Mouse (Mus musculus) megakaryocyte-erythroid progenitor cell, adult 5 weeks (primary cell): ENCODE data around the gene Zfp729a. TPM values are rescaled to one million over a fixed set of nuclear protein-coding genes. Genes with fewer than 3 reads are reported as not detected.

Experiments
- polyA plus RNA-seq: library from polyadenylated mRNA; stranded (reverse); fragments of >175 nt; gene quantifications from 2 replicates; pipeline ENCODE4 v1.2.3, GENCODE M21; 2012

The Zfp729a gene
- polyA plus RNA-seq, result 0.20 and 0.27 TPM in 2 replicates

GRCm38 (mm10) chr13:67637294-67638007, at the start of gene Zfp729a, which contains the start of gene Gm49345:
Zfp729a (minus strand) TSS chr13:67637791.
Gm49345 (minus strand) TSS chr13:67637769.

GRCm38 (mm10) chr13:67686971-67687370, 49.4 kb upstream of the Zfp729a start, which contains the start of gene Zfp738:
Zfp738 (minus strand) TSS chr13:67687071.

GRCm38 (mm10) chr13:67609066-67609876, 28.3 kb downstream of the Zfp729a start, which contains the start of gene Zfp729b:
Zfp729b (minus strand) TSS chr13:67609707.

Other genes with a start within 250 kb of the Zfp729a start
- 0.34 and 0.63 TPM in 2 replicates for gene Zfp429, start 238.0 kb downstream of the Zfp729a start, polyA plus RNA-seq
- gene Zfp459, start 216.4 kb downstream of the Zfp729a start, polyA plus RNA-seq, result not detected in 2 replicates
- gene Zfp874a, start 186.2 kb downstream of the Zfp729a start, polyA plus RNA-seq, result 0.28 and 0.83 TPM in 2 replicates
- gene Zfp874b, start 153.5 kb downstream of the Zfp729a start, polyA plus RNA-seq, result 0.13 and 0.18 TPM in 2 replicates
- gene Zfp58, start 137.2 kb downstream of the Zfp729a start, polyA plus RNA-seq, result 0.23 and 0.51 TPM in 2 replicates
- gene Gm26965, start 111.6 kb downstream of the Zfp729a start, polyA plus RNA-seq, result not detected in 2 replicates
- gene Zfp87, start 111.6 kb downstream of the Zfp729a start, polyA plus RNA-seq, result 0.63 and 0.94 TPM in 2 replicates
- 0.27 and 0.32 TPM in 2 replicates for gene Zfp748, start 84.0 kb downstream of the Zfp729a start, polyA plus RNA-seq
- gene Zfp729b, start 28.1 kb downstream of the Zfp729a start, polyA plus RNA-seq, result 0.23 and 0.63 TPM in 2 replicates
- not detected in 2 replicates for gene Gm49345, start within 50 bp of the Zfp729a start, polyA plus RNA-seq
- 0.50 and 0.78 TPM in 2 replicates for gene Zfp738, start 49.3 kb upstream of the Zfp729a start, polyA plus RNA-seq
- 0.53 and 0.72 TPM in 2 replicates for gene Zfp65, start 91.4 kb upstream of the Zfp729a start, polyA plus RNA-seq
- gene Zfp85, start 117.4 kb upstream of the Zfp729a start, polyA plus RNA-seq, result 0.26 and 0.27 TPM in 2 replicates
- 0.04 and 0.21 TPM in 2 replicates for gene Zfp493, start 141.9 kb upstream of the Zfp729a start, polyA plus RNA-seq
- gene Zfp273, start 175.9 kb upstream of the Zfp729a start, polyA plus RNA-seq, result 0.25 and 0.50 TPM in 2 replicates
- not detected in 2 replicates for gene Gm10037, start 193.3 kb upstream of the Zfp729a start, polyA plus RNA-seq
- not detected in 2 replicates for gene BC048507, start 225.5 kb upstream of the Zfp729a start, polyA plus RNA-seq